ENCODE assay signal across 20 mouse cellular contexts in genomic region chr11:68135350-68135749, GRCm38 (mm10).
A peak's percentile ranks its signal among the peaks of the same experiment; 100 is the strongest.
DNase-seq lines count a peak whose midpoint lies in the region; ATAC-seq lines count a peak whose summit lies in the region.
"Had no signal": no experiment of that assay in that cellular context is flagged by ENCODE, and none has a peak within 500 bp of the region (broad histone marks: within the 10 kb centered on the region; RNA-seq: fewer than 3 reads in every experiment).

No protein-coding gene starts in this region.

- no peak for DNase-seq in limb, embryonic 10.5 days (ENCODE audit: low spot score)
- DNase-seq in CD4-positive helper T cell, adult 2 months (ENCODE audit: low read depth, low spot score) = peak; percentile 10
- peak; percentile 30 for DNase-seq in thymus, postnatal 14 days
- no peak for DNase-seq in adrenal gland, postnatal 36 days
- DNase-seq: adrenal gland, adult 2 months; cerebellum, adult 9-11 months; gastrocnemius, postnatal 10 days; heart, adult 11 months; kidney, postnatal 14 days; left cerebral cortex, postnatal 4 days; right cerebral cortex, postnatal 14 days; spleen, adult 18-20 months had no signal

- no peak overlapping the region for H3K4me3 ChIP-seq in limb, embryonic 12.5 days (replicated peaks)
- H3K4me3 ChIP-seq in limb, embryonic 10.5 days = no peak overlapping the region
- no peak overlapping the region for H3K4me3 ChIP-seq in lung, embryonic 16.5 days (ENCODE audit: low read length)
- no peak overlapping the region for H3K4me3 ChIP-seq in midbrain, embryonic 16.5 days (ENCODE audit: low read depth, low read length)
- H3K4me3 ChIP-seq: forebrain, embryonic 12.5 days; liver, embryonic 12.5 days; midbrain, embryonic 15.5 days had no signal

- H3K27ac ChIP-seq in limb, embryonic 12.5 days = peak overlapping the region; percentile 20; the same call in 1 of the 2 replicates
- H3K27ac ChIP-seq in limb, embryonic 10.5 days = no peak overlapping the region
- no peak overlapping the region for H3K27ac ChIP-seq in lung, embryonic 16.5 days (ENCODE audit: low read length)
- no peak overlapping the region for H3K27ac ChIP-seq in midbrain, embryonic 16.5 days (ENCODE audit: low read length)
- H3K27ac ChIP-seq: forebrain, embryonic 12.5 days; liver, embryonic 12.5 days; midbrain, embryonic 15.5 days had no signal

- peak overlapping the region; percentile 6; the same call in 1 of the 2 replicates for H3K4me2 ChIP-seq in limb, embryonic 12.5 days
- no peak overlapping the region for H3K4me2 ChIP-seq in lung, embryonic 16.5 days (ENCODE audit: low read depth, low read length)
- H3K4me2 ChIP-seq in midbrain, embryonic 16.5 days (ENCODE audit: low read length) = no peak overlapping the region
- H3K4me2 ChIP-seq: forebrain, embryonic 12.5 days; liver, embryonic 12.5 days; midbrain, embryonic 15.5 days had no signal

- WGBS in limb, embryonic 12.5 days = 6% methylated on average over 9 of the region's 9 CpGs
- 10% methylated on average over 9 of the region's 9 CpGs for WGBS in limb, embryonic 10.5 days
- 17% methylated on average over 9 of the region's 9 CpGs for WGBS in lung, embryonic 16.5 days
- WGBS in midbrain, embryonic 16.5 days = 72% methylated on average over 9 of the region's 9 CpGs

- 0 out of 2 replicates have a peak, but pooled peaks cover 5% of the 10 kb centered on the region for H3K27me3 ChIP-seq in limb, embryonic 12.5 days
- 0 out of 2 replicates have a peak, but pooled peaks cover 4% of the 10 kb centered on the region for H3K27me3 ChIP-seq in limb, embryonic 10.5 days (ENCODE audit: low read depth, poor library complexity, severe bottlenecking)
- H3K27me3 ChIP-seq in lung, embryonic 16.5 days (ENCODE audit: control insufficient read depth, insufficient read depth, low read depth, low read length) = no peaks in the 10 kb centered on the region
- H3K27me3 ChIP-seq in midbrain, embryonic 16.5 days (ENCODE audit: control insufficient read depth, insufficient read depth, low read depth, low read length) = no peaks in the 10 kb centered on the region
- H3K27me3 ChIP-seq: liver, embryonic 12.5 days; midbrain, embryonic 15.5 days had no signal

- H3K36me3 ChIP-seq in limb, embryonic 12.5 days = peaks cover 3% of the 10 kb centered on the region; the same call in 1 of the 2 replicates
- H3K36me3 ChIP-seq in limb, embryonic 10.5 days = no peaks in the 10 kb centered on the region
- no peaks in the 10 kb centered on the region for H3K36me3 ChIP-seq in lung, embryonic 16.5 days (ENCODE audit: control insufficient read depth, insufficient read depth, low read length)
- no peaks in the 10 kb centered on the region for H3K36me3 ChIP-seq in midbrain, embryonic 16.5 days (ENCODE audit: control insufficient read depth, insufficient read depth, low read length)
- H3K36me3 ChIP-seq: forebrain, embryonic 12.5 days; liver, embryonic 12.5 days; midbrain, embryonic 15.5 days had no signal

- H3K9ac ChIP-seq in limb, embryonic 12.5 days (replicated peaks) = no peak overlapping the region
- H3K9ac ChIP-seq in lung, embryonic 16.5 days (ENCODE audit: low read length) = no peak overlapping the region
- H3K9ac ChIP-seq in midbrain, embryonic 16.5 days (ENCODE audit: low read depth, low read length) = no peak overlapping the region
- H3K9ac ChIP-seq: forebrain, embryonic 12.5 days; liver, embryonic 12.5 days; midbrain, embryonic 15.5 days had no signal

- no peaks in the 10 kb centered on the region for H3K9me3 ChIP-seq in limb, embryonic 12.5 days
- no peaks in the 10 kb centered on the region for H3K9me3 ChIP-seq in limb, embryonic 10.5 days (replicated peaks)
- no peaks in the 10 kb centered on the region for H3K9me3 ChIP-seq in lung, embryonic 16.5 days (ENCODE audit: control insufficient read depth, low read length)
- no peaks in the 10 kb centered on the region for H3K9me3 ChIP-seq in midbrain, embryonic 16.5 days (replicated peaks; ENCODE audit: control insufficient read depth, low read length, poor library complexity, severe bottlenecking)
- H3K9me3 ChIP-seq: forebrain, embryonic 12.5 days; liver, embryonic 12.5 days; midbrain, embryonic 15.5 days had no signal

- no peak for ATAC-seq in limb, embryonic 12.5 days (ENCODE audit: insufficient number of reproducible peaks, insufficient read depth, low FRiP score, low TSS enrichment, low read depth)
- ATAC-seq in lung, embryonic 16.5 days (ENCODE audit: low read depth) = peak; percentile 30; the same call in 1 of the 2 replicates
- ATAC-seq in midbrain, embryonic 16.5 days = no peak
- ATAC-seq: hindbrain, embryonic 16.5 days; intestine, postnatal 0 days; liver, embryonic 12.5 days; midbrain, embryonic 15.5 days had no signal

- H3K4me1 ChIP-seq in limb, embryonic 12.5 days (replicated peaks) = peaks cover 19% of the 10 kb centered on the region
- peaks cover 30% of the 10 kb centered on the region for H3K4me1 ChIP-seq in limb, embryonic 10.5 days
- peaks cover 20% of the 10 kb centered on the region for H3K4me1 ChIP-seq in lung, embryonic 16.5 days (replicated peaks; ENCODE audit: control insufficient read depth, insufficient read depth, low read length)
- no peaks in the 10 kb centered on the region for H3K4me1 ChIP-seq in midbrain, embryonic 16.5 days (ENCODE audit: control insufficient read depth, insufficient read depth, low read length)
- H3K4me1 ChIP-seq: liver, embryonic 12.5 days; midbrain, embryonic 15.5 days had no signal

Comparison
In these comparisons a context has a peak if more than half of its experiments do, and no peak if none do; other contexts are left out.
1. DNase-seq: peak in CD4-positive helper T cell, adult 2 months (single experiment) and thymus, postnatal 14 days (single experiment); none in limb, embryonic 10.5 days (single experiment) and adrenal gland, postnatal 36 days (0 of 2).